Mouse (Mus musculus): ENCODE data around the gene Smdt1.

DNA sequence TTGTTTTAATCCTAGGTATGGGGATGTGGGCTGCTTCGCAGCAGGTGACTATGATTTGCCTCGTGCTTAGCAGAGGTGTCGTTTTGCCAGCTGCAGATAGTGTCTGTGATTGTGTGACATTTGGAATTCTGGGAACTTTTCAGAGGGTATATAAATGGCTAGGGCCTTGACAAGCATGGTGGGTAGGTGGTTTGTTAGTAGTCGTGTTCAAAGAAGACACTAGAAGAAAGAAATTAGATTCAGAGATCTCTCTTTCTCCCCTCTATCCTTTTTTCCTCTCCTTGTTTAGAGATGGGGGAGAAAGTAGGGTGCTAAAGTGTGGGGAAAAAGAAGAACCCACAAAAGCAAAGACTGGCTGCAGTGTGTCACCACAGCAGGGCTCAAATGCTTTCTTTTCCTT is 29.4 kb downstream of the Smdt1 start:
- TF ChIP-seq POLR2A (IDR thresholded peaks at IDR 0.05; ENCODE audit: extremely low read depth, insufficient read depth, low read length), result no peak
- no peak for TF ChIP-seq CTCF (IDR thresholded peaks at IDR 0.05; ENCODE audit: extremely low read depth, insufficient read depth, low read length)

Measured in cortical plate, adult 2 months (tissue).